Mouse (Mus musculus): Measurements from ENCODE around the gene Ranbp3. TPM values are rescaled to one million over a fixed set of nuclear protein-coding genes. Genes with fewer than 3 reads are reported as not detected.

The Ranbp3 gene
- total and polyA plus RNA-seq, 3 experiments, result 137 to 150 TPM; not detected in 1

DNA sequence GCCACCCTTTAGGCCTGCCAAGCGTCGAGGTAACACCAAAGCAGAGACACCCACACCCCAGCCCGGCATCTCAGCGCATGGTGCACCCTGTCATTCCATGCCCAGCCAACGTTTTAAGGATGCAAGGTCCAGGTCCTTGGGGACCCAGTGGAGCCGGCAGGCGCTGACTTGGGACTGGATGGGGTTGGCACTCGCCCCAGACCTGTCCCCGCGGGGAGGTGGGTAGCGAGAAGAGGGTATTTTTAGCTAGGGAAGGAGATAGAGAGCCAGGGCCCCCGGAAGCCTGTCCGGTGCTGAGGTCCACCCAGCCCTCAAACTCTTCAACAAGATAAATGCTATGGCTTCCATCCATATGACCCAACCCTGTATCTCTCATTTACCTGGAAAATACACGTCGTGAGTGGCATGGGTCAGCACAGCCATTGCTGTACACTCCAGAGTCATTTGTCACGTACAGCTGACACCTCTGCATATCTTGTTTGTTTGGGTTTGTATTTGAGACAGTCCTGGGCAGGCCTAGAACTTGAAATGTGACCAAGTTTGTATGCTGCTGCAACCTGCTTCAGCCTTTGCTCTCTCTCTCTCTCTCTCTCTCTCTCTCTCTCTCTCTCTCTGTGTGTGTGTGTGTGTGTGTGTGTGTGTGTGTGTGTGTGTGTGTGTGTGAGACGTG is 67.2 kb downstream of the Ranbp3 start:
- no peaks in the 10 kb centered on the region for H3K79me2 ChIP-seq (ENCODE audit: control insufficient read depth, insufficient read depth, low read length, poor library complexity)
- H3K9ac ChIP-seq (ENCODE audit: control insufficient read depth, low read depth, low read length, poor library complexity, severe bottlenecking), result no peak overlapping the region
- no peak overlapping the region for H3K4me3 ChIP-seq (ENCODE audit: control insufficient read depth in 1 of 2, insufficient read depth in 1 of 2, low read depth in 2 of 2, low read length in 2 of 2)
- no peaks in the 10 kb centered on the region for H3K4me1 ChIP-seq (ENCODE audit: control insufficient read depth in 1 of 2, insufficient read depth in 2 of 2, low read length in 2 of 2)
- H3K27ac ChIP-seq (ENCODE audit: control insufficient read depth, low read depth, low read length), result no peak overlapping the region
- H3K9me3 ChIP-seq (replicated peaks; ENCODE audit: insufficient read depth, low read length), result no peaks in the 10 kb centered on the region
- H3K36me3 ChIP-seq (ENCODE audit: control insufficient read depth in 1 of 2, insufficient read depth in 2 of 2, low read length in 2 of 2), result no peaks in the 10 kb centered on the region
- no peak for DNase-seq (ENCODE audit: low read depth, low spot score)
- TF ChIP-seq ZKSCAN1 (IDR thresholded peaks at IDR 0.05; ENCODE audit: low read depth, low read length) (no peak), POLR2A (IDR thresholded peaks at IDR 0.05; ENCODE audit: control insufficient read depth in 1 of 2, insufficient read depth in 1 of 2, low read depth in 1 of 2, low read length in 2 of 2, poor library complexity in 1 of 2) (no peak), ZC3H11A (IDR thresholded peaks at IDR 0.05; ENCODE audit: low read depth, low read length) (no peak), USF1 (IDR thresholded peaks at IDR 0.05; ENCODE audit: low read depth, low read length) (no peak), ELF1 (IDR thresholded peaks at IDR 0.05; ENCODE audit: low read depth, low read length) (no peak), POLR2AphosphoS2 (IDR thresholded peaks at IDR 0.05; ENCODE audit: low read length) (no peak), GABPA (IDR thresholded peaks at IDR 0.05; ENCODE audit: low read depth, low read length) (no peak), ZNF384 (IDR thresholded peaks at IDR 0.05; ENCODE audit: low read depth, low read length) (no peak), USF2 (IDR thresholded peaks at IDR 0.05; ENCODE audit: borderline replicate concordance in 1 of 2, insufficient read depth in 1 of 2, low read depth in 1 of 2, low read length in 2 of 2) (no peak), CTCF (IDR thresholded peaks at IDR 0.05 in 2 of 3, conservative IDR thresholded peaks at IDR 0.05 in 1 of 3; ENCODE audit: control insufficient read depth in 1 of 3, insufficient read depth in 1 of 3, low read depth in 2 of 3, low read length in 3 of 3, poor library complexity in 1 of 3, severe bottlenecking in 1 of 3) (no peak), ETS1 (IDR thresholded peaks at IDR 0.05; ENCODE audit: low read depth, low read length) (no peak), EP300 (IDR thresholded peaks at IDR 0.05; ENCODE audit: low read depth in 1 of 2, low read length in 2 of 2) (no peak), MAX (IDR thresholded peaks at IDR 0.05; ENCODE audit: low read length) (no peak), ZMIZ1 (IDR thresholded peaks at IDR 0.05; ENCODE audit: low read depth, low read length) (no peak), RAD21 (IDR thresholded peaks at IDR 0.05; ENCODE audit: low read depth, low read length) (no peak), BHLHE40 (IDR thresholded peaks at IDR 0.05; ENCODE audit: borderline replicate concordance, low read depth, low read length) (no peak), GATA1 (IDR thresholded peaks at IDR 0.05; ENCODE audit: low read depth, low read length) (no peak), SMC3 (IDR thresholded peaks at IDR 0.05; ENCODE audit: low read depth, low read length) (no peak), TBP (IDR thresholded peaks at IDR 0.05; ENCODE audit: low read depth, low read length) (no peak)
- no peaks in the 10 kb centered on the region for H3K27me3 ChIP-seq (ENCODE audit: control insufficient read depth in 1 of 2, insufficient read depth in 2 of 2, low read length in 2 of 2)

GRCm38 (mm10) chr17:56740788-56741160 is 67.7 kb downstream of the Ranbp3 start:
- no peak overlapping the region for H3K27ac ChIP-seq (ENCODE audit: control insufficient read depth, low read depth, low read length)
- TF ChIP-seq EP300 (IDR thresholded peaks at IDR 0.05; ENCODE audit: low read depth in 1 of 2, low read length in 2 of 2), result no peak
- no peak for TF ChIP-seq SIN3A (IDR thresholded peaks at IDR 0.05; ENCODE audit: low read length)
- no peak for TF ChIP-seq HCFC1 (IDR thresholded peaks at IDR 0.05; ENCODE audit: low read depth, low read length)
- TF ChIP-seq MYB (IDR thresholded peaks at IDR 0.05; ENCODE audit: low read depth, low read length), result no peak
- TF ChIP-seq MEF2A (IDR thresholded peaks at IDR 0.05; ENCODE audit: extremely low read depth, insufficient replicate concordance, low read depth, low read length, poor library complexity, severe bottlenecking), result no peak
- TF ChIP-seq SMC3 (IDR thresholded peaks at IDR 0.05; ENCODE audit: low read depth, low read length), result no peak
- TF ChIP-seq RAD21 (IDR thresholded peaks at IDR 0.05; ENCODE audit: low read depth, low read length), result no peak
- no peak for TF ChIP-seq ZNF384 (IDR thresholded peaks at IDR 0.05; ENCODE audit: low read depth, low read length)
- TF ChIP-seq UBTF (IDR thresholded peaks at IDR 0.05; ENCODE audit: borderline replicate concordance, insufficient read depth, low read depth, low read length), result no peak
- no peak for TF ChIP-seq TAL1 (IDR thresholded peaks at IDR 0.05; ENCODE audit: low read length)
- no peak for TF ChIP-seq MAZ (IDR thresholded peaks at IDR 0.05; ENCODE audit: low read depth, low read length)
- TF ChIP-seq MYC (IDR thresholded peaks at IDR 0.05; ENCODE audit: low read depth, low read length), result no peak
- TF ChIP-seq POLR2A (IDR thresholded peaks at IDR 0.05; ENCODE audit: control insufficient read depth in 1 of 2, insufficient read depth in 1 of 2, low read depth in 1 of 2, low read length in 2 of 2, poor library complexity in 1 of 2), result no peak
- no peak for TF ChIP-seq KAT2A (conservative IDR thresholded peaks at IDR 0.05; ENCODE audit: low read depth, low read length)
- no peak for TF ChIP-seq JUND (IDR thresholded peaks at IDR 0.05; ENCODE audit: low read depth, low read length)
- TF ChIP-seq ETS1 (IDR thresholded peaks at IDR 0.05; ENCODE audit: low read depth, low read length), result no peak
- TF ChIP-seq GATA1 (IDR thresholded peaks at IDR 0.05; ENCODE audit: low read depth, low read length), result no peak
- no peak for TF ChIP-seq ZMIZ1 (IDR thresholded peaks at IDR 0.05; ENCODE audit: low read depth, low read length)
- H3K36me3 ChIP-seq (ENCODE audit: control insufficient read depth in 1 of 2, insufficient read depth in 2 of 2, low read length in 2 of 2), result no peaks in the 10 kb centered on the region
- no peaks in the 10 kb centered on the region for H3K9me3 ChIP-seq (replicated peaks; ENCODE audit: insufficient read depth, low read length)
- H3K79me2 ChIP-seq (ENCODE audit: control insufficient read depth, insufficient read depth, low read length, poor library complexity), result no peaks in the 10 kb centered on the region
- no peak overlapping the region for H3K9ac ChIP-seq (ENCODE audit: control insufficient read depth, low read depth, low read length, poor library complexity, severe bottlenecking)
- H3K4me3 ChIP-seq (ENCODE audit: control insufficient read depth in 1 of 2, insufficient read depth in 1 of 2, low read depth in 2 of 2, low read length in 2 of 2), result no peak overlapping the region
- no peaks in the 10 kb centered on the region for H3K4me1 ChIP-seq (ENCODE audit: control insufficient read depth in 1 of 2, insufficient read depth in 2 of 2, low read length in 2 of 2)
- H3K27me3 ChIP-seq (ENCODE audit: control insufficient read depth in 1 of 2, insufficient read depth in 2 of 2, low read length in 2 of 2), result no peaks in the 10 kb centered on the region
- no peak for DNase-seq (ENCODE audit: low read depth, low spot score)

Measured in MEL (cell line).